Mouse (Mus musculus) erythroblast, embryonic 14.5 days (primary cell): ENCODE measurements around the gene Edem2.

Experiments
- GATA1 ChIP-seq: IDR thresholded peaks from 2 replicates; pipeline ENCODE4 v1.6.1; 2012; ENCODE audit warnings: low read length, inconsistent platforms, mixed read lengths
- TAL1 ChIP-seq: IDR thresholded peaks from 3 replicates; pipeline ENCODE4 v1.6.1; 2012; ENCODE audit warnings: low read length, inconsistent platforms, mixed read lengths

DNA sequence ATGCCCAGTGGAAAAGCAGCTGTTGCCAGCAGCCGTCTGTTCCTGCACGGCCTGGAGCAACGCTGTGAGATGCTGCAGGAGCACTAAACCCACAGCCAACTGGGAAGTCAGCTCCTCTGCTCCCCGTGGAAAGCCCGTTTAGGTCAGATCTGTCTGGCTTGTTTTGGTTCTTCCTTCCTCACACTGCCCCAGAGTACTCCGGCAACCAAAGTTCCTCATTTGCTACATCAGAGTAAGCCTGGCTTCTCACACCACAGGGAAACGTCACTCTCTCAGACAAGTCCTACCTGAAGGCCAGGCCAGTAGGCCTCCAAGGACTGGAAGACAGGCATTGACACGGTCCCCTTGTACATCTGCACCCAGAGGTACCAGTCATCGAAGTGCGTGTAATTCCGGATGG, 18.7 kb downstream of the Edem2 start:
- no peak for TF ChIP-seq GATA1
- TF ChIP-seq TAL1, result no peak
